Mouse (Mus musculus) effector memory CD4-positive, alpha-beta T cell, adult 5 months (primary cell): ENCODE data around the gene Mgat4e. TPM values are rescaled to one million over a fixed set of nuclear protein-coding genes. Genes with fewer than 3 reads are reported as not detected.

Experiments
- polyA plus RNA-seq: library from polyadenylated mRNA; unstranded; fragments of 100-300 nt; shearing (Covaris generic); gene quantifications from one replicate; pipeline ENCODE4 v1.2.1, GENCODE M21; 2017

Mgat4e gene
- polyA plus RNA-seq = 0.27 TPM

GRCm38 (mm10) chr1:134549632-134550132 lies at the start of gene Mgat4e:
TSS of gene Mgat4e (minus strand) at chr1:134549682.

GRCm38 (mm10) chr1:134559976-134560375 lies 10.5 kb upstream of the Mgat4e start, which contains the start of gene Kdm5b:
TSS of gene Kdm5b (plus strand) at chr1:134560171.

GRCm38 (mm10) chr1:134494428-134495215 lies 54.9 kb downstream of the Mgat4e start, which contains the start of gene Rabif:
TSS of gene Rabif (plus strand) at chr1:134494648.

Other genes starting within 250 kb of the Mgat4e start
- not detected for gene Ppfia4, start 216.8 kb downstream of the Mgat4e start, polyA plus RNA-seq
- gene Tmem183a, start 187.7 kb downstream of the Mgat4e start, polyA plus RNA-seq = 110 TPM
- gene 4933406M09Rik, start 163.7 kb downstream of the Mgat4e start, polyA plus RNA-seq = not detected
- 18.4 TPM for gene Cyb5r1, start 144.1 kb downstream of the Mgat4e start, polyA plus RNA-seq
- gene Adipor1, start 134.3 kb downstream of the Mgat4e start, polyA plus RNA-seq = 120 TPM
- gene Klhl12, start 94.2 kb downstream of the Mgat4e start, polyA plus RNA-seq = 24.7 TPM
- 30.3 TPM for gene Rabif, start 55.0 kb downstream of the Mgat4e start, polyA plus RNA-seq
- 50.4 TPM for gene Kdm5b, start 10.5 kb upstream of the Mgat4e start, polyA plus RNA-seq
- gene Syt2, start 97.0 kb upstream of the Mgat4e start, polyA plus RNA-seq = not detected